Mouse (Mus musculus) ES-E14 (cell line): ENCODE measurements around the gene Slc6a17. TPM values are rescaled to one million over a fixed set of nuclear protein-coding genes. Genes with fewer than 3 reads are reported as not detected.

Experiments used
- DNase-seq: peaks from one replicate; pipeline ENCODE4 v3.0.0-alpha.2; 2013; ENCODE audit warnings: low read depth, low spot score
- H3K27ac ChIP-seq: 2 replicates; pipeline ENCODE4 v1.5.1; 2012; ENCODE audit warnings: low read depth, mild to moderate bottlenecking, low read length, moderate library complexity, mixed read lengths; ENCODE audit not compliant: poor library complexity, insufficient read depth, severe bottlenecking
- H3K36me3 ChIP-seq: 2 replicates; pipeline ENCODE4 v1.6.1; 2012; ENCODE audit warnings: mild to moderate bottlenecking, low read length, moderate library complexity, mixed read lengths; ENCODE audit not compliant: control insufficient read depth, poor library complexity, insufficient read depth, severe bottlenecking
- H3K4me1 ChIP-seq, 2 experiments: fragments of 150-350 bp in 1 of 2; sonication (generic) in 1 of 2; 2 replicates each; pipeline ENCODE4 v1.6.1; 2012; ENCODE audit warnings: low read length in 2 of 2, mild to moderate bottlenecking in 1 of 2, mixed read lengths in 1 of 2; ENCODE audit not compliant: control insufficient read depth in 2 of 2, insufficient read depth in 2 of 2, poor library complexity in 1 of 2
- H3K4me3 ChIP-seq, 2 experiments: fragments of 150-350 bp in 1 of 2; sonication (generic) in 1 of 2; 2 replicates each; pipeline ENCODE4 v1.5.1; 2012; ENCODE audit warnings: low read length in 2 of 2, low read depth in 1 of 2, mild to moderate bottlenecking in 1 of 2, mixed read lengths in 1 of 2; ENCODE audit not compliant: insufficient read depth in 1 of 2, poor library complexity in 1 of 2, severe bottlenecking in 1 of 2
- H3K9ac ChIP-seq: 2 replicates; pipeline ENCODE4 v1.6.1; 2012; ENCODE audit warnings: low read depth, mild to moderate bottlenecking, low read length, mixed read lengths; ENCODE audit not compliant: poor library complexity, insufficient read depth, severe bottlenecking
- H3K9me3 ChIP-seq: fragments of 150-350 bp; sonication (generic); 2 replicates; pipeline ENCODE4 v1.6.1; 2012; ENCODE audit warnings: low read depth, mild to moderate bottlenecking, low read length; ENCODE audit not compliant: control insufficient read depth, insufficient read depth
- CHD2 ChIP-seq: IDR thresholded peaks from 2 replicates; pipeline ENCODE4 v1.6.1; 2014; ENCODE audit warnings: mild to moderate bottlenecking, low read depth, low read length, inconsistent platforms
- HCFC1 ChIP-seq: IDR thresholded peaks from 2 replicates; pipeline ENCODE4 v1.6.1; 2012; ENCODE audit warnings: low read length, inconsistent platforms, borderline replicate concordance; ENCODE audit not compliant: insufficient read depth
- MAFK ChIP-seq: IDR thresholded peaks from 2 replicates; pipeline ENCODE4 v1.6.1; 2014; ENCODE audit warnings: mild to moderate bottlenecking, low read depth, low read length, inconsistent platforms; ENCODE audit not compliant: insufficient read depth
- ZC3H11A ChIP-seq: IDR thresholded peaks from 2 replicates; pipeline ENCODE4 v1.6.1; 2012; ENCODE audit warnings: low read depth, mild to moderate bottlenecking, inconsistent platforms, low read length, borderline replicate concordance
- ZNF384 ChIP-seq: IDR thresholded peaks from 2 replicates; pipeline ENCODE4 v1.6.1; 2012; ENCODE audit warnings: low read depth, low read length, inconsistent platforms
- in situ Hi-C, 2 experiments: fragments of 600-800 bp; cut with MboI; formaldehyde crosslinking; loops; one replicate each; pipeline ENCODE4 v1.15.1; 2025; ENCODE audit warnings: low sequenced_read_pairs in 2 of 2, inconsistent platforms in 1 of 2; ENCODE audit not compliant: unreplicated experiment in 2 of 2
- total RNA-seq: library from RNA; depleted of rRNA; stranded (reverse); fragments of 300-350 nt; gene quantifications from 2 replicates; pipeline ENCODE4 v1.2.3, GENCODE M21; 2012

Slc6a17 gene
- total RNA-seq, 1 experiment = 0.49 TPM

DNA sequence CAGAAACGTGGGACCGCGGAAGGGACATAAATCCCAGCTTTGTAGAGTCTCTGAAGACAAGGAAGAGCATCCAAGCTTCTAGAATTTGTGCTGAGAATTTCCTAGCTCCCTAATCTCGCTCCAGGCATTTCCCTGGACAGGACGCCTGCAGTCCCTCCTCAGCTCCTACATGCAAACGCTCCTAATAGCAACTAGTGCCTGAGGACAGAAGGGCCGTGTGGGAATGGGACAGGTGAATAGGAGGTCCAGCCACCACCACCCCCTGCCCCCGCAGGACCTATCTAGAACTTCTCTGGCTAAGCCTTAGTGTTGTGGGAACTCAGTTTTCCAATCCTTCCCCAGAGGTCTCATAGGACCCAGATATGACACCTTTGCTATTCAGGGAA lies 19.7 kb upstream of the Slc6a17 start:
- Histone ChIP-seq H3K27ac (no peak overlapping the region), H3K9ac (no peak overlapping the region)
- in situ Hi-C loops = no loop called here

GRCm38 (mm10) chr3:107536810-107537503 lies 19.1 kb upstream of the Slc6a17 start:
- no peak overlapping the region for H3K9ac ChIP-seq
- no peak overlapping the region for H3K27ac ChIP-seq
- no peak overlapping the region for H3K4me3 ChIP-seq
- TF ChIP-seq MAFK = no peak
- no peak for TF ChIP-seq ZC3H11A
- TF ChIP-seq ZNF384 = no peak
- TF ChIP-seq HCFC1 = no peak
- no peak for TF ChIP-seq CHD2
- no peaks in the 10 kb centered on the region for H3K4me1 ChIP-seq
- no peaks in the 10 kb centered on the region for H3K9me3 ChIP-seq
- DNase-seq = no peak
- H3K36me3 ChIP-seq = no peaks in the 10 kb centered on the region
- in situ Hi-C loops = no loop called here

More for the DNA sequence above, 19.7 kb upstream of the Slc6a17 start:
- H3K4me1 ChIP-seq = no peaks in the 10 kb centered on the region
- no peak overlapping the region for H3K4me3 ChIP-seq
- TF ChIP-seq HCFC1 (no peak), MAFK (no peak), ZC3H11A (no peak), CHD2 (no peak), ZNF384 (no peak)
- H3K36me3 ChIP-seq = no peaks in the 10 kb centered on the region
- no peak for DNase-seq
- H3K9me3 ChIP-seq = no peaks in the 10 kb centered on the region

DNA sequence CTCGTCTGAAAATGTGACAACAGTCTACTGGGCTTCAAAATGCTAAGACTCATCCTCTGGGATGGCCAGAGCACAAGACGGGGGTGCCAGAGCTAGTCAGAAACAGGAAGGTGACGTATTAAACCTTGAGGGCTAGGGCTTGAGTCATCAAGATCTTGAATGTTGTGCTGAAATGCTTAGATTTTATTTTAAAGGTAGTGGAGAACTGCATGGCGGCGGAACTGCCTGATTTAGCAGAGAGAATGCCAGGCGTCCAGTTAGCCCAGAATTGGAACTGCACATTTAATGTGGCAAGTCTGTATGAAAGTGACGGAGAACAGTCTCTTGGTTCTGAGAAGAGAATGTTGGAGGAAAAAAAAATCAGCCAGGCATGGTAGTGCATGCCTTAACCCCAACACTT lies 17.1 kb upstream of the Slc6a17 start:
- Histone ChIP-seq H3K9me3 (no peaks in the 10 kb centered on the region), H3K9ac (no peak overlapping the region), H3K27ac (no peak overlapping the region), H3K36me3 (no peaks in the 10 kb centered on the region), H3K4me1 (no peaks in the 10 kb centered on the region), H3K4me3 (no peak overlapping the region)
- no peak for TF ChIP-seq MAFK
- no peak for TF ChIP-seq CHD2
- no peak for TF ChIP-seq HCFC1
- TF ChIP-seq ZNF384 = no peak
- TF ChIP-seq ZC3H11A = no peak
- no peak for DNase-seq
- in situ Hi-C loops = no loop called here

DNA sequence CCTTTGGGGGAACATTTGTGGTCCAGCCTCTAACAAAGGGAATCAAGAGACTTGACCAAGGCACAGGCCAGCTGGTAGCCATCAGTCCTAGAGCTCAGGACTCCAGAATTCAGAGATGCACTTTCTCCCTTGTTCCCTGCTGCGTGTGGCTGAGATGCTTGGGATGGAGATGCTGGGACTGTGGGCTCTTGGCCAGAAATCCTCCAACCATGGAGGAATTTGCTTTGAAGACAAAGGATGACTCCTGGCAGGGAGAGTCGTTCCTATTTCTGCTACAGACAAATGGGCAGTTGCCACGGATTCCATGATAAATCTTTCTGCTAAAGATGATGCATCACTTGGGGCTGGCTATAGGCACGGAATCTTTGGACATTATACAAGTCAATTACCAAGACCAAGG lies 15.7 kb upstream of the Slc6a17 start:
- H3K4me1 ChIP-seq = no peaks in the 10 kb centered on the region
- H3K9me3 ChIP-seq = no peaks in the 10 kb centered on the region
- no peak for DNase-seq
- H3K9ac ChIP-seq = no peak overlapping the region
- no peak for TF ChIP-seq HCFC1
- no peak for TF ChIP-seq ZC3H11A
- H3K27ac ChIP-seq = no peak overlapping the region
- no peaks in the 10 kb centered on the region for H3K36me3 ChIP-seq
- in situ Hi-C loops = no loop called here
- no peak overlapping the region for H3K4me3 ChIP-seq

DNA sequence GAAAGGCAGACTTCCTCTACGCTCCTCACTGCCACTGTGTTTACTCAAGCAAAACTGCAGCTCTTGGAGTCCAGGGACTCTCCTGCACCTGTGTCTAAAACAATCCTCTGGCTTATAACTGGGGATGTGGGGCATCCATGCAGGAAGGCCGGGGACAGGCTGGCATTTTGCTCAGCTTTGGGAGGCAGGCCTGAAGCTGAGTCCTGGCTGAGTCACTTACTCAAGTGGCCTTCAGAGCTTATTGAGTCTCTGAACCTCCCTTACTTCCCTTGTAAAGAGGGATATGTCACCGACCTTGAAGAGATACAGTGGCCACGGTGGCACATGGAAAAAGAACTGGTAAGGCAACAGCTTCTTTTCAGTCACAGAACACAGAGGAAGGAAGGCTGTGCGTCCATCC lies 12.8 kb upstream of the Slc6a17 start:
- TF ChIP-seq HCFC1 (no peak), ZC3H11A (no peak), MAFK (no peak), CHD2 (no peak), ZNF384 (no peak)
- DNase-seq = no peak
- Histone ChIP-seq H3K27ac (no peak overlapping the region), H3K9ac (no peak overlapping the region), H3K9me3 (no peaks in the 10 kb centered on the region), H3K4me3 (no peak overlapping the region), H3K4me1 (no peaks in the 10 kb centered on the region), H3K36me3 (no peaks in the 10 kb centered on the region)
- in situ Hi-C loops = no loop called here
